Mouse (Mus musculus): ENCODE measurements around the gene Gm44973.

The Gm44973 gene

DNA sequence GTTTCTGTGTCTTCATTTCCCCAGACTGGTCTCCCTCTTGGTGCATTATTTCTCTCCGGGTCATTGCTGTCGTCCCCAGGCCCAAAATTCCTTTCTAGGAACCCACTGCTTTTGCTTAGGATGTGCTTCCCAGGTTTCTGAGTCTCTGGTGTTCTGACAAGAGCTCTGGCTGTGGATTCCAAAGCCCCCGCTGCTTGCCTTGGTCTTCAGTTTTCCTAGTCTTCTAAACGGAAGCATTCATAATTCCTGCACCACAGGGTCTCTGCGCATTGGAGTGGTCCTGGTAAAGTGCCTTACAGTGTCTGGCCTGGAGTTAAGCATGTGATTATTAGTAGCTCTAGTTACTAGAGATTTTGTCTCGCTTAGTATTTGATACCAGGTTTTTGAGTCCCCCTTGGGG is 65.5 kb downstream of the Gm44973 start:
- DNase-seq (ENCODE audit: low spot score in 2 of 2) = no peak

GRCm38 (mm10) chr7:5081241-5081640 is 65.9 kb downstream of the Gm44973 start:
- no peak for DNase-seq (ENCODE audit: low spot score in 2 of 2)

DNA sequence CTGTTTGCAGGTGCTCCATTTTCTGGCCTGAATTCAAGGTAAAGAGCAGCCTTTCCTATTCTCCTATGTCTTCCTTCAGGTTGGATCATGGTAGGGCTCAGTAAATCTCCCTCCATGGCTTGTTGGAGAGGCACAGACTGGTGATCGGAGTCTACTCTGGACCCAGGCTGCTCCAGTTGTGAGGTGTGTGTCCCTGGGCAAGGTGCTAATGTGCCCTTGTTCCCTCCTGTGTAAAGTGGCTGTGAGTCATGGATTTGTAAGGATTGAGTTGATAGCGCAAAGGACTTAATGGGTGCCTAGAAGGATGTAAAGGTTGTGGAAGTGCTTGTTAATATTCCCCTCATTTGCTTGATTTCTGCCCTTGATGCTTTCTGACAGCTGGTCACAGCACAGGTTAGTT is 66.6 kb downstream of the Gm44973 start:
- no peak for DNase-seq (ENCODE audit: low spot score in 2 of 2)

All from right cerebral cortex, postnatal 10 days (tissue).